Mouse (Mus musculus) liver, embryonic 14.5 days (tissue): Measurements from ENCODE around the gene Fcnb.

Experiments used
- CTCF ChIP-seq: IDR thresholded peaks from 2 replicates; pipeline ENCODE4 v1.5.1; 2016; ENCODE audit warnings: antibody characterized with exemption, low read depth, control low read depth
- EP300 ChIP-seq: IDR thresholded peaks from 2 replicates; pipeline ENCODE4 v1.6.1; 2016; ENCODE audit warnings: antibody characterized with exemption, low read depth

GRCm38 (mm10) chr2:28120342-28120741 is 35.7 kb upstream of the Fcnb start:
- peak; percentile 68 for TF ChIP-seq CTCF
- TF ChIP-seq EP300, result no peak
